Mouse (Mus musculus) intestine, embryonic 15.5 days (tissue): ENCODE measurements around the gene Cby1. TPM values are rescaled to one million over a fixed set of nuclear protein-coding genes. Genes with fewer than 3 reads are reported as not detected.

ENCODE experiments used
- ATAC-seq: fragments of 200-750 bp; cut with Nextera tagmentation; 2 replicates; pipeline ENCODE4 v1.8.0; 2017; ENCODE audit warnings: moderate TSS enrichment, moderate library complexity
- H3K27ac ChIP-seq: fragments of 300-500 bp; sonication (generic); 2 replicates; pipeline ENCODE4 v1.5.1; 2015; ENCODE audit warnings: mild to moderate bottlenecking, inconsistent platforms
- H3K27me3 ChIP-seq: fragments of 300-500 bp; sonication (generic); replicated peaks from 2 replicates; pipeline ENCODE4 v1.6.1; 2015; ENCODE audit warnings: inconsistent platforms
- H3K36me3 ChIP-seq: fragments of 300-500 bp; sonication (generic); 2 replicates; pipeline ENCODE4 v1.6.1; 2015; ENCODE audit warnings: inconsistent platforms
- H3K4me1 ChIP-seq: fragments of 300-500 bp; sonication (generic); replicated peaks from 2 replicates; pipeline ENCODE4 v1.6.1; 2015; ENCODE audit warnings: inconsistent platforms
- H3K4me2 ChIP-seq: fragments of 300-500 bp; sonication (generic); replicated peaks from 2 replicates; pipeline ENCODE4 v1.6.1; 2015; ENCODE audit warnings: mild to moderate bottlenecking, inconsistent platforms
- H3K4me3 ChIP-seq: fragments of 300-500 bp; sonication (generic); replicated peaks from 2 replicates; pipeline ENCODE4 v1.5.1; 2015; ENCODE audit warnings: inconsistent platforms
- H3K9ac ChIP-seq: fragments of 300-500 bp; sonication (generic); 2 replicates; pipeline ENCODE4 v1.6.1; 2015; ENCODE audit warnings: inconsistent platforms
- H3K9me3 ChIP-seq: fragments of 300-500 bp; sonication (generic); 2 replicates; pipeline ENCODE4 v1.6.1; 2016; ENCODE audit warnings: inconsistent platforms
- WGBS: fragments of 180-500 bp; shearing (Covaris S2); methylation state at CpG from one replicate; pipeline ENCODE4 v1.1.7; 2015; 5-methylcytosine and 5-hydroxymethylcytosine counted together
- polyA plus RNA-seq: library from polyadenylated mRNA; unstranded; fragments of >200 nt; fragmentation: Nextera tagmentation; extraction: Ambion mirVana; gene quantifications from 2 replicates; pipeline ENCODE4 v1.2.1, GENCODE M21; 2015

Gene Cby1
- polyA plus RNA-seq, 1 experiment from 2014 or later = 39.0 TPM

DNA sequence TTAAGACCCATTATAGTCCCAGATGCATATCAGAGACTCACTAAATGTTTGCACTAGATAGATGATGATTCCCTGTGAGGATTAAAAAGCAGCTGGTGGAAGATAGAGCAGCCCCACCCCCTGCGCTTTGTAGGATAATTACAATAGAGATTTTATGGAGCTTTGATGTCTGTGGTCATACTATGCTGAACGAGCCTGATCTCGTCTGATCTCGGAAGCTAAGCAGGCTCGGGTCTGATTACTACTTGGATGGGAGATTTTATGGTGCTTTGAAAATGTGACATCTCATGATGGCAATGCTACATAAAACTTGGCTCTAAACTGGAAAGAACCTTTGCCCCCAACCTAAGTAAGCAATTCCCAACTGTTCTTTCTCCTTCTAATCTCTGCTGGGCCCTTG lies 33.3 kb downstream of the Cby1 start:
- H3K4me1 ChIP-seq = peaks cover 28% of the 10 kb centered on the region
- no peaks in the 10 kb centered on the region for H3K36me3 ChIP-seq
- peak overlapping the region; percentile 94; the same call in 1 of the 2 replicates for H3K4me2 ChIP-seq
- H3K27ac ChIP-seq = no peak overlapping the region
- 67% methylated on average over 5 of the region's 5 CpGs for WGBS
- no peak overlapping the region for H3K4me3 ChIP-seq
- no peaks in the 10 kb centered on the region for H3K27me3 ChIP-seq
- H3K9me3 ChIP-seq = no peaks in the 10 kb centered on the region
- H3K9ac ChIP-seq = no peak overlapping the region
- no peak for ATAC-seq

DNA sequence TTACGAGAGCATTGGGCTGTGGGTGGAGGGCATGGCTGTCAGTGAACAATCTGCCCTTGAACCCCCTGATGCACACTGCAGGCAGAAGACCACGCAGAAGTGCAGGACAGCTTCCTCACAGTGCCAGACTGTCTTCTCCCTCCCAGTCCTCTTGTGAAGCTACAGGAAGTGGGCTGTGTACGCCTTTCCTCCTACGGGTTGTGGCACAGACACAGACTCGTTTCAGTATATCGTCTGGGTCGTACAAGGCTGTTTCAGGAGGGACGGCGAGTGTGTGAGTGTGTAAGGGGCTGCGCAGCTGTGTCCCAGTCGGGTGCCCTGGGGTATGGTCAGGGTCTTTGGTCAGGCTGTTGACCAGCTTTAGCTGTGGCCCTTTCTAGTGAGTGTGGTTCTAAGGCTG lies 34.7 kb downstream of the Cby1 start:
- H3K9me3 ChIP-seq = no peaks in the 10 kb centered on the region
- no peak overlapping the region for H3K9ac ChIP-seq
- H3K36me3 ChIP-seq = no peaks in the 10 kb centered on the region
- no peaks in the 10 kb centered on the region for H3K27me3 ChIP-seq
- H3K4me1 ChIP-seq = peaks cover 27% of the 10 kb centered on the region
- H3K4me2 ChIP-seq = no peak overlapping the region
- WGBS = 65% methylated on average over 11 of the region's 11 CpGs
- H3K27ac ChIP-seq = no peak overlapping the region
- no peak overlapping the region for H3K4me3 ChIP-seq
- no peak for ATAC-seq

DNA sequence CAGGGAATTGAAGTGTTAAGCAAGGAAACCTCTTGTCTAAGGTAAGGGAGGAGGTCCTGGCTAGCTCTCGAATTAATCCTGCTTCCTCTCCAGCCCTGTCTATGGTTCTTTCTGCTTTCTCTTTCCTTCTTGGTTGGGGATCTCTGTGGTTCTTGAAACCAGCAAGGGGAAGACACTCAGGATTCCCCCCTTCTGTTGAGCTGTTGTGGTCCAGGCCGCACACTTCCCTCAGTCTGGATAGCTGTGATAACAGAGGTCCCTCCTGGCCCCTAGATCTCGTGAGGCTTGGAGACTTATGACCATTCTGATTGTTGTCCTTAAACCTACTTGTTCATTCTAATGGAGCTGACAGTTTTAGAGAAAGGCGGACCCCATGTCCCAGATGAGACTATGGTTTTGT lies 35.5 kb downstream of the Cby1 start:
- H3K36me3 ChIP-seq = no peaks in the 10 kb centered on the region; the same call in 1 of the 2 replicates
- peaks cover 27% of the 10 kb centered on the region for H3K4me1 ChIP-seq

DNA sequence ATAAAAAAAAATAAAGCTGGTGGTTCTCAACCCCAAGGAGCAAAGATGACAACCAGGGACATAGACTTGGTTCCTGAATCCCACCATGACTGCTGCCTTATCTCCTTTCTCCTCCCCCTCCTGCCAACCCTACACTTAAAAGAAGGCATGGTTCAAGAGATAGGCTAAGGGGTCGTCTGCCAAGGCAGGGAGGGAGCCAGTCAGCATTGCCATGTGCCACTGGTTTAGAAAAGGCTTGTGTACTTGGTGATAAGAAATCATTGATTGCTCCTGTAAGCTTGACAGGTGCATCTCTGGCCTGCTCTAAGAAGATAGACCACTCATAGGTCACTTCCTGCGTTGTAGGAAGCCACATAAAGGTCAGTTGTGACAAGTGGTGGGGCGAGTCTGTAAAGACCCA lies 36.5 kb downstream of the Cby1 start:
- WGBS = 40% methylated on average over 3 of the region's 3 CpGs
- no peak overlapping the region for H3K4me3 ChIP-seq
- no peaks in the 10 kb centered on the region; the same call in 1 of the 2 replicates for H3K36me3 ChIP-seq
- no peak for ATAC-seq
- H3K4me2 ChIP-seq = no peak overlapping the region
- peaks cover 27% of the 10 kb centered on the region for H3K4me1 ChIP-seq
- no peak overlapping the region for H3K27ac ChIP-seq
- H3K9me3 ChIP-seq = no peaks in the 10 kb centered on the region
- no peak overlapping the region for H3K9ac ChIP-seq
- H3K27me3 ChIP-seq = no peaks in the 10 kb centered on the region

More for the DNA sequence above, 35.5 kb downstream of the Cby1 start:
- H3K9me3 ChIP-seq = no peaks in the 10 kb centered on the region
- H3K4me3 ChIP-seq = no peak overlapping the region
- WGBS = 89% methylated on average over 4 of the region's 4 CpGs
- H3K9ac ChIP-seq = no peak overlapping the region
- no peaks in the 10 kb centered on the region for H3K27me3 ChIP-seq
- no peak for ATAC-seq
- no peak overlapping the region for H3K27ac ChIP-seq
- no peak overlapping the region for H3K4me2 ChIP-seq

DNA sequence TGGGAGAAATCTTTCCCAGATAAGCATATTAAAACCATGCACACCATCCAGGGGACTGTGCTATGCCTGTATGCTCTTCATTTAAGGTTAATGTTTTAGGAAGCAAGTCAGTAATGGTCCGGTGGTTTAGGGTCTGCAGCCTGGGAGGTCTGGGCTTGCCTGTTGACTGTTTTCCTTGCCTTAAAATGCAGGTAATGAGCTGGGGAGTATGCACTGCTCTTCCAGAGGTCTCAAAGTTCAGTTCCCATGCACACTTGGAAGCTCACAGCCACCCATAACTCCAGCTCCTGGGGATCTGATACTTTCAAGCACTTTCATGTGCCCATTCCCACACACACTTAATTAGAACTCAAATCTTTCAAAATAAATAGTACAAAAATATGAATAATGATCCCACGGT lies 37.5 kb downstream of the Cby1 start:
- Histone ChIP-seq H3K27ac (0 out of 2 replicates have a peak overlapping the region, but pooled peaks have one; percentile 9), H3K4me2 (no peak overlapping the region), H3K27me3 (no peaks in the 10 kb centered on the region), H3K4me3 (no peak overlapping the region), H3K36me3 (no peaks in the 10 kb centered on the region; the same call in 1 of the 2 replicates), H3K4me1 (peaks cover 27% of the 10 kb centered on the region), H3K9ac (no peak overlapping the region), H3K9me3 (no peaks in the 10 kb centered on the region)
- WGBS = 95% methylated on average over 2 of the region's 2 CpGs
- no peak for ATAC-seq

DNA sequence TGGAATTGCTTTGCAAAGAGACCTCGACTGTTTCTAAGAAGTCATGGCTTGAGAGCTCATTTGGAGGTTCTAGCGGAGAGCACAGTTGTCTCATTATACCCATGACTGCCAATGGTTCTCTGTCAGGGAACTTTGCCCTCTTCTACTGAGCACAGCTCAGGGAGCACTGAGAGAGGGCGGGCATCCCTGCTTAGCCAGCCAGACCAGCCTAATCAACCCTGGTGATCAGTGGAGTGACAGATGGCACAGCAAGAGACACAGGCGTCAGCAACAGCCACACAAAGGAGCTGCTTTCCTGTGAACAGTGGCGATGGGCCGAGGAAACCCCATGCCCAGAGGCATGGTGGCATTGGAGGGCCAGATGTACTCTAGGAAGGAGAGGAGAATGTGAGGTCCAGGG lies 38.0 kb downstream of the Cby1 start:
- no peaks in the 10 kb centered on the region for H3K9me3 ChIP-seq
- no peaks in the 10 kb centered on the region; the same call in 1 of the 2 replicates for H3K36me3 ChIP-seq
- H3K27ac ChIP-seq = no peak overlapping the region
- peaks cover 22% of the 10 kb centered on the region for H3K4me1 ChIP-seq
- ATAC-seq = no peak
- no peak overlapping the region for H3K4me3 ChIP-seq
- no peaks in the 10 kb centered on the region for H3K27me3 ChIP-seq
- 78% methylated on average over 6 of the region's 6 CpGs for WGBS
- H3K9ac ChIP-seq = no peak overlapping the region
- H3K4me2 ChIP-seq = no peak overlapping the region

DNA sequence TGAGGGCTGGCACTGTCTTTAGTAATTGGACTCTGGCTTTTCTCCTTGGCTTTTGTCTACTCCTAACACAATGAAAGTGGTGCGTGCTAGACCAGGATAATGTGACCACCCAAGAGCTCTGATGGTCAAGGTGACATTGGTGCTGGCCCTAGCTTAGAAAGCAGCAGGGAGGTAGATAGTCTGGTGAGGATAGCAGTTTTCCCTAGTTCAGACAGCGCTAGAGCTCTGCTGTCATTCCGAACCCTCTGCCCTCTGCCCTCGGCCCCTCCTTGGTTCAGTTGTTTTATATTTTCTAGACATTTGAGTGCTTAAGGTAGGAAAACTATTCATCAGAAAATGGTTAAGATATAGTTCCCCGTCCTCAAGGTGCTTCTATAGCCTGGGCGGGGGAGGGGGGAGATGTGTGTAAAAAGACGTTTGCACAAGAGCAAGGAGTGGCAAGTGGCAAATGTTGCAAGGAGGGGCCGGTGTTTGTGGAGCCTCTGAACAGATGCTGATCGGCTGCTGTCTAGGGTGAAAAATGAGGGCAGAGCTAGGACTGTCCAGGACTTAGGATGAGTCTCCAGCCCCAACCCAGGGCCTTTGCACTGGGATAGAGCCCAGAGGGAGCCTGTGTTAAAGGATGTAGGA lies 38.7 kb downstream of the Cby1 start:
- 70% methylated on average over 9 of the region's 9 CpGs for WGBS
- Histone ChIP-seq H3K4me3 (no peak overlapping the region), H3K9ac (no peak overlapping the region), H3K27me3 (no peaks in the 10 kb centered on the region), H3K4me1 (peaks cover 17% of the 10 kb centered on the region), H3K9me3 (no peaks in the 10 kb centered on the region), H3K4me2 (no peak overlapping the region), H3K27ac (no peak overlapping the region), H3K36me3 (no peaks in the 10 kb centered on the region; the same call in 1 of the 2 replicates)
- ATAC-seq = 0 out of 2 replicates have a peak, but pooled peaks have one; percentile 41

DNA sequence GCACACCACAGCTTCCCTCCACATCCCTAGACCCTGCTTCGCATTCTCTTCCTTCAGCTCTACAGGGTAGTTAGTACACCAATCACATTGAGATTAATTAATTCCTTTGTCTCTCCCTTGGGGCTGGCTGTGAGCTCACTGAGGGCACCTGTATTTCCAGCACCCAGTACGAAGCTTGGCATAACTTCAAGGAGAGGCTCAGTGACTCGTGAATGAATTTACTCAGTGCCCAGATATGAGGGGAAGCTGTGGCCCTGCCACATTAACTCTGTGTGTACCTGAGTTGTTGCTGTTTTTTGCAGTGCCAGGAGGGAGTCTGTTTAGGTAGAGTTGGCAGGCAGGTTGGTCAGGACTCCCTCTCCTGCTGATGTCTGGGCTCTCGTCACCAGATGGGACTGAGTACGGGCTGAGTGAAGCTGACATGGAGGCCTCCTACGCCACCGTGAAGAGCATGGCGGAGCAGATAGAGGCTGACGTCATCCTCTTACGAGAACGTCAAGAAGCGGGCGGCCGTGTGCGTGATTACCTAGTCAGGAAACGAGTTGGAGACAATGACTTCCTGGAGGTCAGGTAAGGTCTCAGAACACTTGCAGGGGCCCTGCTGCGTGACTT lies 47.7 kb downstream of the Cby1 start:
- H3K36me3 ChIP-seq = peaks cover 33% of the 10 kb centered on the region
- WGBS = 90% methylated on average over 17 of the region's 17 CpGs

DNA sequence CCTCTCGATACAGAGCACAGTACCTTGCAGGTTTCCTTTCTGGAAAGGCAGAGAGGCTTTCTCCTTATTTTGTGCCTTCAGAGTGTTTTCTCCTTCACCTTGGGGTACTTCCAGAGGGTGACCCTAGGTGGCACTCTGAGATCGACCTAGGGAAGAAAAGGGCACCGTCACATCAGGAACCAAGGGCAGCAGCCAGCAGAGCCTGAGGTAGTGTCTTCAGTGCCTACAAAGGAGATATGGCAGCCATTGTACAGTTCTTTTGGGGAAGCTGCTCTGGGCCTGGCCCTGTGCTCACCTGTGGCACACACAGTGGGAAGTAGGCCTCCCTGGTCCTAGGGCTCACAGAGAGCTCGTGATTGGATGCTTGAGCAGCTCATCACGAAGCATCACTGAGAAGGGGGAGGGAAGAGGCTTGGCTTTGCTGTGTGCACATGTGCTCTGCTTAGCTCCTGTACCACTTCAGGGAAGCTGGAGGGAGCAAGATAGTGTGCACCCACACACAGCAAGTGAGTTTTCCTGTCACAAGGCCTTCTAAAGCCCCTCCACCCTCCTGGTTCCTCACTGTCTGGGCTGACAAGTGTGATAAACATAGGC lies 49.3 kb downstream of the Cby1 start:
- Histone ChIP-seq H3K4me2 (no peak overlapping the region), H3K4me3 (no peak overlapping the region), H3K9me3 (no peaks in the 10 kb centered on the region), H3K27ac (no peak overlapping the region), H3K27me3 (no peaks in the 10 kb centered on the region), H3K9ac (no peak overlapping the region), H3K4me1 (no peaks in the 10 kb centered on the region), H3K36me3 (peaks cover 47% of the 10 kb centered on the region)
- ATAC-seq = no peak
- 88% methylated on average over 5 of the region's 5 CpGs for WGBS

More for the DNA sequence above, 47.7 kb downstream of the Cby1 start:
- no peaks in the 10 kb centered on the region for H3K4me1 ChIP-seq
- H3K4me2 ChIP-seq = no peak overlapping the region
- no peaks in the 10 kb centered on the region for H3K9me3 ChIP-seq
- no peak for ATAC-seq
- H3K4me3 ChIP-seq = no peak overlapping the region
- no peak overlapping the region for H3K27ac ChIP-seq
- no peaks in the 10 kb centered on the region for H3K27me3 ChIP-seq
- H3K9ac ChIP-seq = no peak overlapping the region

DNA sequence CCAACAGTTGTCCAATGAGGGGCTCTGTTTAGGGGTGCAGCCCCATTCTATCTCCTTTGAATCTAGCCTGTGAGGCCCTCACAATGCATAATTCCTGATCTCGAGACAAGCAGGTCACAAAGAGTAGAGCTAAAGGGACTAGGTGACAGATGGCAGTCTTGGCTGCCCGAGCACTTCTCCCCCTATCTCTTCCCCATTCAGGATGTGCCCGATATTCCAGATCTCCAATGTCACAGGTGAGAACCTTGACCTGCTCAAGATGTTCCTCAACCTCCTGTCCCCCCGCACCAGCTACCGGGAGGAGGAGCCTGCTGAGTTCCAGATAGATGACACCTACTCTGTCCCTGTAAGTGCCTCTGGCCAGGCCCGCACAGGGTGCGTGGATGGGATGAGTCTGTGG lies 56.6 kb downstream of the Cby1 start:
- Histone ChIP-seq H3K4me3 (no peak overlapping the region), H3K4me2 (no peak overlapping the region), H3K36me3 (peaks cover 51% of the 10 kb centered on the region), H3K9me3 (no peaks in the 10 kb centered on the region), H3K9ac (no peak overlapping the region), H3K4me1 (no peaks in the 10 kb centered on the region), H3K27ac (no peak overlapping the region), H3K27me3 (no peaks in the 10 kb centered on the region)
- ATAC-seq = no peak
- 88% methylated on average over 7 of the region's 7 CpGs for WGBS

DNA sequence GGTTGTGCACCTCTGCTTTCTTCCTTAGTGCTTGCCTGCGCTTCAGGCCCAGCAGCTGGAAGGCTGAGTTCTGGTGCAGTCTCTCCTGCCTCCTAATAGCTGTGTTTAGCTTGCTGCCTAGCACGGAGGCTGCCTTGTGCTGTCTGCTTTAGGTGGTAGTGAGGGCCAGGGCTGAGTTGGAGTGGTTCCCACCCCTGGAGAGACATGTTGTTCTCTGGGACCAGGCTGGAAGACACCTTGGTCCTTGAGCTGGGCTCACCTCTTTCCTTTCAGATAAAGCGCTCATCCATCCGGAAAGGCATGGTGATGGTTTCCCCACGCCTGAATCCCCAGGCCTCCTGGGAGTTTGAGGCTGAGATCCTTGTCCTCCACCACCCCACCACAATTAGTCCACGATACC lies 57.7 kb downstream of the Cby1 start:
- Histone ChIP-seq H3K36me3 (peaks cover 48% of the 10 kb centered on the region), H3K9me3 (no peaks in the 10 kb centered on the region), H3K9ac (no peak overlapping the region), H3K27me3 (no peaks in the 10 kb centered on the region), H3K27ac (no peak overlapping the region), H3K4me3 (no peak overlapping the region), H3K4me1 (no peaks in the 10 kb centered on the region), H3K4me2 (no peak overlapping the region)
- 93% methylated on average over 6 of the region's 6 CpGs for WGBS
- no peak for ATAC-seq
